Mouse (Mus musculus) ES-E14 (cell line): ENCODE measurements around the gene Fam216a. TPM values are rescaled to one million over a fixed set of nuclear protein-coding genes. Genes with fewer than 3 reads are reported as not detected.
A peak's percentile ranks its signal among the peaks of the same experiment; 100 is the strongest.

Experiments
- DNase-seq: peaks from one replicate; pipeline ENCODE4 v3.0.0-alpha.2; 2013; ENCODE audit warnings: low read depth, low spot score
- H3K27ac ChIP-seq: 2 replicates; pipeline ENCODE4 v1.5.1; 2012; ENCODE audit warnings: low read depth, mild to moderate bottlenecking, low read length, moderate library complexity, mixed read lengths; ENCODE audit not compliant: poor library complexity, insufficient read depth, severe bottlenecking
- H3K36me3 ChIP-seq: 2 replicates; pipeline ENCODE4 v1.6.1; 2012; ENCODE audit warnings: mild to moderate bottlenecking, low read length, moderate library complexity, mixed read lengths; ENCODE audit not compliant: control insufficient read depth, poor library complexity, insufficient read depth, severe bottlenecking
- H3K4me1 ChIP-seq, 2 experiments: fragments of 150-350 bp in 1 of 2; sonication (generic) in 1 of 2; 2 replicates each; pipeline ENCODE4 v1.6.1; 2012; ENCODE audit warnings: low read length in 2 of 2, mild to moderate bottlenecking in 1 of 2, mixed read lengths in 1 of 2; ENCODE audit not compliant: control insufficient read depth in 2 of 2, insufficient read depth in 2 of 2, poor library complexity in 1 of 2
- H3K4me3 ChIP-seq, 2 experiments: fragments of 150-350 bp in 1 of 2; sonication (generic) in 1 of 2; 2 replicates each; pipeline ENCODE4 v1.5.1; 2012; ENCODE audit warnings: low read length in 2 of 2, low read depth in 1 of 2, mild to moderate bottlenecking in 1 of 2, mixed read lengths in 1 of 2; ENCODE audit not compliant: insufficient read depth in 1 of 2, poor library complexity in 1 of 2, severe bottlenecking in 1 of 2
- H3K9ac ChIP-seq: 2 replicates; pipeline ENCODE4 v1.6.1; 2012; ENCODE audit warnings: low read depth, mild to moderate bottlenecking, low read length, mixed read lengths; ENCODE audit not compliant: poor library complexity, insufficient read depth, severe bottlenecking
- H3K9me3 ChIP-seq: fragments of 150-350 bp; sonication (generic); 2 replicates; pipeline ENCODE4 v1.6.1; 2012; ENCODE audit warnings: low read depth, mild to moderate bottlenecking, low read length; ENCODE audit not compliant: control insufficient read depth, insufficient read depth
- CHD2 ChIP-seq: IDR thresholded peaks from 2 replicates; pipeline ENCODE4 v1.6.1; 2014; ENCODE audit warnings: mild to moderate bottlenecking, low read depth, low read length, inconsistent platforms
- HCFC1 ChIP-seq: IDR thresholded peaks from 2 replicates; pipeline ENCODE4 v1.6.1; 2012; ENCODE audit warnings: low read length, inconsistent platforms, borderline replicate concordance; ENCODE audit not compliant: insufficient read depth
- MAFK ChIP-seq: IDR thresholded peaks from 2 replicates; pipeline ENCODE4 v1.6.1; 2014; ENCODE audit warnings: mild to moderate bottlenecking, low read depth, low read length, inconsistent platforms; ENCODE audit not compliant: insufficient read depth
- ZC3H11A ChIP-seq: IDR thresholded peaks from 2 replicates; pipeline ENCODE4 v1.6.1; 2012; ENCODE audit warnings: low read depth, mild to moderate bottlenecking, inconsistent platforms, low read length, borderline replicate concordance
- ZNF384 ChIP-seq: IDR thresholded peaks from 2 replicates; pipeline ENCODE4 v1.6.1; 2012; ENCODE audit warnings: low read depth, low read length, inconsistent platforms
- in situ Hi-C, 2 experiments: fragments of 600-800 bp; cut with MboI; formaldehyde crosslinking; loops; one replicate each; pipeline ENCODE4 v1.15.1; 2025; ENCODE audit warnings: low sequenced_read_pairs in 2 of 2, inconsistent platforms in 1 of 2; ENCODE audit not compliant: unreplicated experiment in 2 of 2
- total RNA-seq: library from RNA; depleted of rRNA; stranded (reverse); fragments of 300-350 nt; gene quantifications from 2 replicates; pipeline ENCODE4 v1.2.3, GENCODE M21; 2012

Gene Fam216a
- total RNA-seq, 1 experiment, result 32.7 TPM

GRCm38 (mm10) chr5:122396791-122397190 lies 24.6 kb upstream of the Fam216a start:
- H3K4me3 ChIP-seq, result peak overlapping the region in 1 of 2 experiments; percentile 18; a peak in 2 of 4 replicates
- in situ Hi-C loops, result no loop called here
- H3K36me3 ChIP-seq, result peaks cover 3% of the 10 kb centered on the region; the same call in 1 of the 2 replicates
- no peak overlapping the region for H3K27ac ChIP-seq
- H3K4me1 ChIP-seq, result peaks cover 1 to 4% of the 10 kb centered on the region in 2 experiments; a peak in 1 of 4 replicates
- peak; percentile 75 for TF ChIP-seq CHD2
- no peak for TF ChIP-seq MAFK
- DNase-seq, result no peak
- 0 out of 2 replicates have a peak overlapping the region, but pooled peaks have one; percentile 13 for H3K9ac ChIP-seq
- H3K9me3 ChIP-seq, result no peaks in the 10 kb centered on the region

DNA sequence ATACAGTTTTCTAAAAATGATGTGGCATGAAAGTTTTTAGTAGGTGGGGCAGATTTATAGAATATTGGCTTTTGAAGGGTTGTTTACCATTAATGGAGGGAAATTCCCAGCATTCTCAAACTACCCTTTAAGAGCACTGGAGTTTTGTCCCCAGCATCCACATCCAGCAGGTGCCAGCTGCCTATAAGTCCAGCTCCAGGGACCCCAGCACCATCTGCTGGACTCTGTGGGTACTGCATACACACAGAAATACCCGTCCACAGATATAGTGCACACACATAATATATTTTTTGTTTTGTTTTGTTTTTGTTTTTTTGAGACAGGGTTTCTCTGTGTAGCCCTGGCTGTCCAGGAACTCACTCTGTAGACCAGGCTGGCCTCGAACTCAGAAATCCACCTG lies 21.7 kb upstream of the Fam216a start:
- DNase-seq, result no peak
- Histone ChIP-seq H3K9ac (no peak overlapping the region), H3K9me3 (no peaks in the 10 kb centered on the region), H3K27ac (no peak overlapping the region), H3K4me1 (peaks cover 1 to 4% of the 10 kb centered on the region in 2 experiments; a peak in 1 of 4 replicates), H3K4me3 (no peak overlapping the region), H3K36me3 (peaks cover 6% of the 10 kb centered on the region)
- in situ Hi-C loops, result no loop called here
- TF ChIP-seq ZC3H11A (0 out of 2 replicates have a peak, but pooled peaks have one; percentile 18), HCFC1 (no peak)

DNA sequence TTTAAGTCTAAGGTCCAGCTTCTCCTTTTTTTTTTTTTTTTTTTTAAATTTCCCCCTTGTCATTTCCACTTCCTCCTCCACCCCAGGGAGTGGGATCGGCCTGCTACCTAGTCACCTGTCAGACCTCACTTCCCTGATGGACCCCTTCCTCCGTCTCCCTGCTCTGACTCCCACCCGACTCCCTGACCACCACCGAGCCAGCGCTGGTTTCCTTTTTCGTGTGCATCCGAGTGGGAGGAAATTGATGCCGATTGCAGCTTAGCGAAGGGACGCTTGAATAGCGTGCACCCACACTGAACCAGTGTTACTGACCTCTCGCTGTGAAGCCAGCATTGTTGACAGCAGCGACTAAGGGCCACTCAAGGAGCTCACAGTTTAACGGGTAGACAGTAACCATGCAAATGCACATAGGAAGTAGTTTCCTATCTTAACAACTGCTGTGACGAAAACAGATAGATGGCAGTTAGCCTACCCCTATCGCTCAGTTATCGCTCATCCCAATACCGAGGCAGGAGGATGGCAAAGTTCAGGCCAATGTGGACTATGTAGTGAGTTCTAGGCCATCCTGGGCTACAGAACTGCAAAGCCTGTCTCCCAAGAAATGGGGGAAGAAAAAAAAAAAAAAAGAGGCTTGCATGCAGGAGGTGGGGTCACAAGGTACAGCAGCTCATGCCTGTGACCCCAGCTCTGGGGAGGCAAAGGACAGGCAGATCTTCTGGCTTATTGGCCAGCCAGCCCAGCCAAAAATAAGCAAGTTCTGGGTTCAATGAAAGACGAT lies 20.3 kb upstream of the Fam216a start:
- H3K9me3 ChIP-seq, result no peaks in the 10 kb centered on the region
- no peak overlapping the region for H3K27ac ChIP-seq
- peak overlapping the region; percentile 81 to 98 for H3K4me3 ChIP-seq
- TF ChIP-seq CHD2, result no peak
- TF ChIP-seq ZC3H11A, result no peak
- H3K4me1 ChIP-seq, result peaks cover 1 to 4% of the 10 kb centered on the region in 2 experiments; a peak in 1 of 4 replicates
- peak overlapping the region; percentile 93 for H3K9ac ChIP-seq
- in situ Hi-C loops, result no loop called here
- H3K36me3 ChIP-seq, result peaks cover 6% of the 10 kb centered on the region
- DNase-seq, result no peak

DNA sequence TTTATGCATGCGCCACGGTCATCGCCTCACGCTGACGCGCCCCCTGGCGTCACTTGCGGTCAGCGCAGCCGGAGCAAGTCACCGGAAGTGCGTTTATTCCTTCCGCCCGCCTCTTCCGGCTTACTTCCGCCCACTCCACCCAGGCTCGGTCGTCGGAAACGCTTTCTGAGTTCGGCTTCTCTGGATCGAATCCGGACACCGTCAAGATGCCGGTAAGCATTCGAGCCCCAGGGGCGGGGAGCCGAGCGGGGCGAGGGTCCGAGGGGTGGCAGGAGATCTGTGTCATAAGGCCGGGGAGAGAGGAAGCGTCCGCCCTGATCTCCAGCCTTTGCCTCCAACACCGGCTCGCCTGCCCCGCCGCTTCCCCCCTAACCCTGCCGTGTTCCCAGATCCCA lies 19.6 kb upstream of the Fam216a start, which contains the start of gene Arpc3:
Gene Arpc3 (plus strand): TSS at position 93 of the 395 bp plus-strand sequence.
- H3K36me3 ChIP-seq, result peaks cover 6% of the 10 kb centered on the region
- no peak within 1 kb of the TSS for H3K27ac ChIP-seq
- no peak for TF ChIP-seq HCFC1
- no peak for TF ChIP-seq ZC3H11A
- 0 out of 2 replicates have a peak, but pooled peaks have one; percentile 5 for TF ChIP-seq MAFK
- TF ChIP-seq CHD2, result no peak
- TF ChIP-seq ZNF384, result no peak
- peaks cover 1 to 4% of the 10 kb centered on the region in 2 experiments; a peak in 1 of 4 replicates for H3K4me1 ChIP-seq
- H3K4me3 ChIP-seq, result peak within 1 kb of the TSS; percentile 81 to 98
- in situ Hi-C loops, result no loop called here
- peak within 1 kb of the TSS; percentile 93 for H3K9ac ChIP-seq
- DNase-seq, result peak; percentile 76
- no peaks in the 10 kb centered on the region for H3K9me3 ChIP-seq
